Mouse (Mus musculus) myocyte (in vitro differentiated cells): ENCODE data around the gene Hbq1b.
"Not testable (repeated sequence)": the region's sequence is repeated elsewhere in the genome, so short reads cannot be mapped to it uniquely, and the experiment has no call there.

ENCODE experiments used
- CEBPB ChIP-seq: IDR thresholded peaks from 2 replicates; pipeline ENCODE4 v1.6.1; 2011; ENCODE audit warnings: mild to moderate bottlenecking, moderate library complexity; ENCODE audit not compliant: poor library complexity, insufficient read depth, severe bottlenecking
- MAX ChIP-seq: IDR thresholded peaks from one replicate; pipeline ENCODE4 v1.6.1; 2011; ENCODE audit warnings: low read depth, mild to moderate bottlenecking, control low read depth
- MYOD1 ChIP-seq, 3 experiments: IDR thresholded peaks; one replicate each; pipeline ENCODE4 v1.6.1; 2011; ENCODE audit warnings: control low read depth in 2 of 3, low read depth in 2 of 3, mild to moderate bottlenecking in 2 of 3, moderate library complexity in 1 of 3; ENCODE audit not compliant: insufficient read length in 2 of 3, control insufficient read depth in 1 of 3
- MYOG ChIP-seq, 3 experiments: IDR thresholded peaks; one replicate each; pipeline ENCODE4 v1.6.1; 2011; ENCODE audit warnings: control low read depth in 2 of 3, low read depth in 2 of 3, mild to moderate bottlenecking in 2 of 3; ENCODE audit not compliant: insufficient read length in 2 of 3, control insufficient read depth in 1 of 3, insufficient read depth in 1 of 3
- POLR2A ChIP-seq: IDR thresholded peaks from one replicate; pipeline ENCODE4 v1.6.1; 2011; ENCODE audit warnings: low read depth, mild to moderate bottlenecking, control low read depth, moderate library complexity; ENCODE audit not compliant: insufficient read length
- TCF12 ChIP-seq: IDR thresholded peaks from one replicate; pipeline ENCODE4 v1.6.1; 2011; ENCODE audit warnings: mild to moderate bottlenecking, control low read depth; ENCODE audit not compliant: poor library complexity, insufficient read depth, severe bottlenecking

DNA sequence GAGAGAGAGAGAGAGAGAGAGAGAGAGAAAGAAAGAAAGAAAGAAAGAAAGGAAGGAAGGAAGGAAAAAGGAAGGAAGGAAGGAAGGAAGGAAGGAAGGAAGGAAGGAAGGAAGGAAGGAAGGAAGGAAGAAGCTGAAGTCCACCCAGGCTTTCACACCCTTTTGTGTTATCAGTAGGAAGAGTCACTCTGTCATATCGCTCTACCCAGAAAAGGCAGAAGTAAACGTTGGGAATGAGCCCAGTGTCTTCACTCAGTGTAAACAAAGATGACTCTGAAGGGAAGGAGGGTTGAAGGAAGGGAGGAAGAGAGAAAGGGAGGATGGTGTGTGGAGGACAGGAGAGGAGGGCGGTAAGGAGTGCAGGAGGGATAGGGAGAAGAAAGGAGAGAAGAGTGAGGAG is 6.7 kb downstream of the Hbq1b start:
- TF ChIP-seq MYOD1 (IDR thresholded peaks at IDR 0.05; ENCODE audit: control insufficient read depth in 1 of 3, insufficient read length in 2 of 3, low read depth in 2 of 3); POLR2A; MYOG (IDR thresholded peaks at IDR 0.05; ENCODE audit: control insufficient read depth in 1 of 3, insufficient read depth in 1 of 3, insufficient read length in 2 of 3, low read depth in 2 of 3); MAX; TCF12; CEBPB: not testable (repeated sequence)
